ENCODE assay signal across 8 mouse cellular contexts in genomic region chr12:101084237-101084636, GRCm38 (mm10). TPM values are rescaled to one million over a fixed set of nuclear protein-coding genes. Genes with fewer than 3 reads are reported as not detected.
A peak's percentile ranks its signal among the peaks of the same experiment; 100 is the strongest.
DNase-seq lines count a peak whose midpoint lies in the region; ATAC-seq and TF ChIP-seq lines count a peak whose summit lies in the region.

No protein-coding gene starts in this region.

- no peaks in the 10 kb centered on the region; the same call in 1 of the 2 replicates for H3K36me3 ChIP-seq in kidney, adult 2 months (ENCODE audit: control insufficient read depth, insufficient read depth, low read length)
- H3K36me3 ChIP-seq in hindbrain, embryonic 13.5 days = no peaks in the 10 kb centered on the region
- no peaks in the 10 kb centered on the region for H3K36me3 ChIP-seq in midbrain, embryonic 15.5 days (replicated peaks)

- no peak for TF ChIP-seq POLR2A in kidney, adult 2 months (IDR thresholded peaks at IDR 0.05; ENCODE audit: low read depth, low read length)

- WGBS in kidney, adult 2 months = 3% methylated on average over 4 of the region's 4 CpGs
- 18% methylated on average over 4 of the region's 4 CpGs for WGBS in hindbrain, embryonic 13.5 days
- WGBS in midbrain, embryonic 15.5 days = 11% methylated on average over 4 of the region's 4 CpGs

- no peak for TF ChIP-seq CTCF in kidney, adult 2 months (conservative IDR thresholded peaks at IDR 0.05; ENCODE audit: insufficient read depth, insufficient read length, low read depth, low read length)

- H3K9ac ChIP-seq in hindbrain, embryonic 13.5 days = peak overlapping the region; percentile 99
- peak overlapping the region; percentile 86 for H3K9ac ChIP-seq in midbrain, embryonic 15.5 days

- peak overlapping the region; percentile 100 for H3K4me3 ChIP-seq in kidney, adult 2 months (ENCODE audit: insufficient read depth, low read depth, low read length)
- H3K4me3 ChIP-seq in hindbrain, embryonic 13.5 days = peak overlapping the region; percentile 93
- H3K4me3 ChIP-seq in midbrain, embryonic 15.5 days = peak overlapping the region; percentile 77

- peaks cover 6% of the 10 kb centered on the region for H3K4me1 ChIP-seq in kidney, adult 2 months (ENCODE audit: control insufficient read depth, insufficient read depth, low read length)
- peaks cover 28% of the 10 kb centered on the region for H3K4me1 ChIP-seq in hindbrain, embryonic 13.5 days (replicated peaks)
- peaks cover 25% of the 10 kb centered on the region for H3K4me1 ChIP-seq in midbrain, embryonic 15.5 days

- peak overlapping the region; percentile 85 for H3K27ac ChIP-seq in kidney, adult 2 months (ENCODE audit: insufficient read depth, low read depth, low read length)
- peak overlapping the region; percentile 99 for H3K27ac ChIP-seq in hindbrain, embryonic 13.5 days
- H3K27ac ChIP-seq in midbrain, embryonic 15.5 days = peak overlapping the region; percentile 100

- H3K9me3 ChIP-seq in hindbrain, embryonic 13.5 days = no peaks in the 10 kb centered on the region
- H3K9me3 ChIP-seq in midbrain, embryonic 15.5 days = no peaks in the 10 kb centered on the region

- peak overlapping the region; percentile 94 for H3K4me2 ChIP-seq in hindbrain, embryonic 13.5 days
- peak overlapping the region; percentile 87 for H3K4me2 ChIP-seq in midbrain, embryonic 15.5 days

- no peak for DNase-seq in kidney, adult 2 months
- no peak for DNase-seq in kidney, adult 9 months
- peak; percentile 20 for DNase-seq in R1 (ENCODE audit: low read depth, low spot score)
- no peak for DNase-seq in layer of hippocampus, postnatal 10 days (ENCODE audit: low spot score in 2 of 2)
- no peak for DNase-seq in yolk sac, embryonic 10.5 days (ENCODE audit: low spot score)
- no peak for DNase-seq in spleen, adult 12 weeks (ENCODE audit: low spot score)

- no peaks in the 10 kb centered on the region for H3K27me3 ChIP-seq in kidney, adult 2 months (replicated peaks; ENCODE audit: control insufficient read depth, insufficient read depth, low read length)
- no peaks in the 10 kb centered on the region for H3K27me3 ChIP-seq in hindbrain, embryonic 13.5 days
- H3K27me3 ChIP-seq in midbrain, embryonic 15.5 days (replicated peaks) = no peaks in the 10 kb centered on the region

- no peak for ATAC-seq in hindbrain, embryonic 13.5 days (ENCODE audit: low FRiP score)
- ATAC-seq in midbrain, embryonic 15.5 days (replicated peaks) = peak; percentile 2; the same call in 1 of the 2 replicates

RNA-seq across cellular contexts. Expression of gene Ppp4r3a, which starts 0.7 kb away (rescaled TPM):
- 9.1 and 10.4 TPM in 2 replicates for polyA plus RNA-seq in kidney, adult 2 months (2012; rRNA removed)
- polyA plus RNA-seq in hindbrain, embryonic 13.5 days (2015; fragmentation: Nextera tagmentation; extraction: Ambion mirVana) = 28.2 and 29.5 TPM in 2 replicates
- 28.0 and 28.8 TPM in 2 replicates for polyA plus RNA-seq in midbrain, embryonic 15.5 days (2015; fragmentation: Nextera tagmentation; extraction: Ambion mirVana)
- total RNA-seq in layer of hippocampus, postnatal 10 days (2021) = 10 to 100 TPM; 38.8 to 45.4 TPM

RNA-seq across cellular contexts. Expression of gene Ccdc88c, which starts 55.4 kb away (rescaled TPM):
- 5.4 and 6.6 TPM in 2 replicates for polyA plus RNA-seq in kidney, adult 2 months (2012; rRNA removed)
- polyA plus RNA-seq in hindbrain, embryonic 13.5 days (2015; fragmentation: Nextera tagmentation; extraction: Ambion mirVana) = 12.9 and 13.8 TPM in 2 replicates
- 14.6 and 15.8 TPM in 2 replicates for polyA plus RNA-seq in midbrain, embryonic 15.5 days (2015; fragmentation: Nextera tagmentation; extraction: Ambion mirVana)
- total RNA-seq in layer of hippocampus, postnatal 10 days (2021) = 10 to 100 TPM; 43.0 to 49.7 TPM
